Mouse (Mus musculus): ENCODE measurements around the gene Slc30a4. TPM values are rescaled to one million over a fixed set of nuclear protein-coding genes. Genes with fewer than 3 reads are reported as not detected.
A peak's percentile ranks its signal among the peaks of the same experiment; 100 is the strongest.

Gene Slc30a4
- polyA plus RNA-seq, 1 experiment from 2014 or later: 9.9 TPM

- Histone ChIP-seq H3K9ac (no peak overlapping the region), H3K27me3 (no peaks in the 10 kb centered on the region), H3K4me3 (no peak overlapping the region), H3K36me3 (no peaks in the 10 kb centered on the region), H3K4me2 (replicated peaks) (no peak overlapping the region), H3K27ac (no peak overlapping the region), H3K9me3 (no peaks in the 10 kb centered on the region), H3K4me1 (no peaks in the 10 kb centered on the region)
- WGBS: 64% methylated on average over 5 of the region's 5 CpGs
- ATAC-seq (ENCODE audit: low FRiP score, low read depth): no peak
These were observed 30.7 kb downstream of the Slc30a4 start for GRCm38 (mm10) chr2:122671714-122672113.

- Histone ChIP-seq H3K9ac (no peak overlapping the region), H3K36me3 (no peaks in the 10 kb centered on the region), H3K9me3 (no peaks in the 10 kb centered on the region), H3K4me3 (no peak overlapping the region), H3K4me1 (peaks cover 3% of the 10 kb centered on the region; the same call in 1 of the 2 replicates), H3K27me3 (no peaks in the 10 kb centered on the region), H3K27ac (no peak overlapping the region), H3K4me2 (replicated peaks) (no peak overlapping the region)
- 48% methylated on average over 5 of the region's 5 CpGs for WGBS
- ATAC-seq (ENCODE audit: low FRiP score, low read depth): no peak
These were observed 34.6 kb downstream of the Slc30a4 start for GRCm38 (mm10) chr2:122667856-122668255.

- Histone ChIP-seq H3K9me3 (no peaks in the 10 kb centered on the region), H3K9ac (no peak overlapping the region), H3K27ac (no peak overlapping the region), H3K27me3 (no peaks in the 10 kb centered on the region), H3K4me2 (replicated peaks) (no peak overlapping the region), H3K4me3 (no peak overlapping the region), H3K4me1 (peaks cover 3% of the 10 kb centered on the region; the same call in 1 of the 2 replicates), H3K36me3 (no peaks in the 10 kb centered on the region)
- 37% methylated on average over 12 of the region's 12 CpGs for WGBS
- ATAC-seq (ENCODE audit: low FRiP score, low read depth): peak; percentile 48; the same call in 1 of the 2 replicates
These were observed 36.2 kb downstream of the Slc30a4 start for GRCm38 (mm10) chr2:122665973-122666875.

- Histone ChIP-seq H3K9me3 (no peaks in the 10 kb centered on the region), H3K27ac (no peak overlapping the region), H3K27me3 (no peaks in the 10 kb centered on the region), H3K9ac (no peak overlapping the region), H3K4me3 (no peak overlapping the region), H3K36me3 (no peaks in the 10 kb centered on the region), H3K4me1 (peaks cover 3% of the 10 kb centered on the region; the same call in 1 of the 2 replicates), H3K4me2 (replicated peaks) (no peak overlapping the region)
- 48% methylated on average over 6 of the region's 6 CpGs for WGBS
- no peak for ATAC-seq (ENCODE audit: low FRiP score, low read depth)
These were observed 37.0 kb downstream of the Slc30a4 start for GRCm38 (mm10) chr2:122665253-122665972.

GRCm38 (mm10) chr2:122659825-122660224 lies 42.6 kb downstream of the Slc30a4 start:
- ATAC-seq (ENCODE audit: low FRiP score, low read depth): no peak
- no peaks in the 10 kb centered on the region for H3K36me3 ChIP-seq
- whole genome bisulfite sequencing: 91% methylated on average over 7 of the region's 7 CpGs
- no peaks in the 10 kb centered on the region for H3K27me3 ChIP-seq
- no peaks in the 10 kb centered on the region for H3K4me1 ChIP-seq
- no peak overlapping the region for H3K27ac ChIP-seq
- no peak overlapping the region for H3K4me3 ChIP-seq
- no peaks in the 10 kb centered on the region for H3K9me3 ChIP-seq
- no peak overlapping the region for H3K9ac ChIP-seq
- no peak overlapping the region for H3K4me2 ChIP-seq (replicated peaks)

GRCm38 (mm10) chr2:122657707-122658524 lies 44.5 kb downstream of the Slc30a4 start:
- H3K4me3 ChIP-seq: no peak overlapping the region
- no peak for ATAC-seq (ENCODE audit: low FRiP score, low read depth)
- no peaks in the 10 kb centered on the region for H3K27me3 ChIP-seq
- H3K9ac ChIP-seq: no peak overlapping the region
- H3K9me3 ChIP-seq: no peaks in the 10 kb centered on the region
- H3K36me3 ChIP-seq: no peaks in the 10 kb centered on the region
- WGBS: 87% methylated on average over 11 of the region's 11 CpGs
- no peak overlapping the region for H3K4me2 ChIP-seq (replicated peaks)
- H3K4me1 ChIP-seq: no peaks in the 10 kb centered on the region
- no peak overlapping the region for H3K27ac ChIP-seq

- Histone ChIP-seq H3K36me3 (no peaks in the 10 kb centered on the region), H3K9me3 (no peaks in the 10 kb centered on the region), H3K27me3 (no peaks in the 10 kb centered on the region), H3K4me3 (no peak overlapping the region), H3K4me2 (replicated peaks) (no peak overlapping the region), H3K9ac (no peak overlapping the region), H3K4me1 (no peaks in the 10 kb centered on the region), H3K27ac (no peak overlapping the region)
- ATAC-seq (ENCODE audit: low FRiP score, low read depth): no peak
- 87% methylated on average over 9 of the region's 9 CpGs for WGBS
These were observed 45.7 kb downstream of the Slc30a4 start for GRCm38 (mm10) chr2:122656767-122657166.

- Histone ChIP-seq H3K27ac (no peak overlapping the region), H3K36me3 (no peaks in the 10 kb centered on the region), H3K4me3 (no peak overlapping the region), H3K4me2 (replicated peaks) (no peak overlapping the region), H3K9me3 (no peaks in the 10 kb centered on the region), H3K9ac (no peak overlapping the region), H3K27me3 (no peaks in the 10 kb centered on the region), H3K4me1 (no peaks in the 10 kb centered on the region)
- no peak for ATAC-seq (ENCODE audit: low FRiP score, low read depth)
- WGBS: 71% methylated on average over 2 of the region's 2 CpGs
These were observed 46.4 kb downstream of the Slc30a4 start for GRCm38 (mm10) chr2:122656052-122656451.

- Histone ChIP-seq H3K27me3 (no peaks in the 10 kb centered on the region), H3K4me1 (no peaks in the 10 kb centered on the region), H3K9me3 (no peaks in the 10 kb centered on the region), H3K27ac (no peak overlapping the region), H3K4me2 (replicated peaks) (no peak overlapping the region), H3K4me3 (no peak overlapping the region), H3K36me3 (no peaks in the 10 kb centered on the region), H3K9ac (no peak overlapping the region)
- WGBS: 61% methylated on average over 17 of the region's 17 CpGs
- no peak for ATAC-seq (ENCODE audit: low FRiP score, low read depth)
These were observed 50.1 kb downstream of the Slc30a4 start for GRCm38 (mm10) chr2:122652096-122653084.

GRCm38 (mm10) chr2:122638673-122639072 lies 63.8 kb downstream of the Slc30a4 start:
- no peak for ATAC-seq (ENCODE audit: low FRiP score, low read depth)
- 44% methylated on average over 5 of the region's 5 CpGs for WGBS
- Histone ChIP-seq H3K4me1 (no peaks in the 10 kb centered on the region), H3K27me3 (peaks cover 26% of the 10 kb centered on the region), H3K9ac (no peak overlapping the region), H3K4me3 (no peak overlapping the region), H3K9me3 (no peaks in the 10 kb centered on the region), H3K4me2 (replicated peaks) (no peak overlapping the region), H3K36me3 (peaks cover 7% of the 10 kb centered on the region), H3K27ac (no peak overlapping the region)

GRCm38 (mm10) chr2:122638029-122638428 lies 64.4 kb downstream of the Slc30a4 start:
- Histone ChIP-seq H3K9ac (peak overlapping the region; percentile 54), H3K9me3 (no peaks in the 10 kb centered on the region), H3K4me3 (peak overlapping the region; percentile 44), H3K36me3 (peaks cover 13% of the 10 kb centered on the region), H3K27ac (no peak overlapping the region), H3K4me1 (no peaks in the 10 kb centered on the region), H3K4me2 (replicated peaks) (peak overlapping the region; percentile 74), H3K27me3 (peaks cover 26% of the 10 kb centered on the region)
- WGBS: 26% methylated on average over 12 of the region's 12 CpGs
- no peak for ATAC-seq (ENCODE audit: low FRiP score, low read depth)
